14 mouse cellular contexts compared by ENCODE assay signal in the genomic region with DNA sequence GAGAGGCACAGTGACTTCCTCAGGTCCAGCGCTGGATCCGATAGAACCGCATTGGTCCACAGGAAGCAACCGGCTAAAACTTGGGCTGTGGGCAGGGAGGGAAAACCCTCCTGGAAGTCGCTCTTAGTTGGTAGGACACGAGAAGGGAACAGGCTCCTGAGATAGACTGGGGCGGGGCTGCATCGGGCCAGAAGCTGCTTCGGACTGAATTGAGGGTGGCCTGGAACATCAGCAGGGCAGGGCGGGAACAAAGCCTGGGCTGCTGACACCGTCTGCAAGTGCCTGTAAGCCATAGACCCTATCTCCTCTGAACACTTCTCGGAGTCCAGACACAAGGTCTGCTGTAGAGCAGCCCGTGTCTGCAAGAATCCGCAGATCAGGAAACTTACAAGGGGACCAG. TPM values are rescaled to one million over a fixed set of nuclear protein-coding genes. Genes with fewer than 3 reads are reported as not detected.
DNase-seq lines count a peak whose midpoint lies in the region; ATAC-seq and TF ChIP-seq lines count a peak whose summit lies in the region.
"Had no signal": no experiment of that assay in that cellular context is flagged by ENCODE, and none has a peak within 500 bp of the region (broad histone marks: within the 10 kb centered on the region; RNA-seq: fewer than 3 reads in every experiment).

No protein-coding gene starts in this region.

- peak overlapping the region; percentile 75 for H3K27ac ChIP-seq in heart, embryonic 10.5 days
- H3K27ac ChIP-seq in CH12.LX (ENCODE audit: insufficient read depth, low read depth), result no peak overlapping the region
- H3K27ac ChIP-seq in embryonic facial prominence, embryonic 10.5 days (replicated peaks), result no peak overlapping the region; the same call in 1 of the 2 replicates
- peak overlapping the region; percentile 100 for H3K27ac ChIP-seq in liver, embryonic 14.5 days
- H3K27ac ChIP-seq: stomach, postnatal 0 days had no signal

- TF ChIP-seq EP300 in CH12.LX (IDR thresholded peaks at IDR 0.05; ENCODE audit: low read length), result no peak
- TF ChIP-seq EP300 in liver, embryonic 14.5 days (IDR thresholded peaks at IDR 0.05; ENCODE audit: low read depth), result peak; percentile 18; the same call in 1 of the 2 replicates

- 25% methylated on average over 14 of the region's 14 CpGs for WGBS in heart, embryonic 10.5 days
- WGBS in embryonic facial prominence, embryonic 10.5 days, result 40% methylated on average over 14 of the region's 14 CpGs
- WGBS in liver, embryonic 14.5 days (ENCODE audit: insufficient replicate concordance), result 27% methylated on average over 14 of the region's 14 CpGs

- intact Hi-C loops in heart, postnatal 10 days (cut with DNase I), result no loop called here

- no peaks in the 10 kb centered on the region for H3K79me2 ChIP-seq in CH12.LX (replicated peaks; ENCODE audit: control insufficient read depth, extremely low read depth, insufficient read depth, poor library complexity, severe bottlenecking)

- dilution Hi-C loops in CH12.LX (cut with MboI; ENCODE audit: extremely low pct_ligation_motif_present, extremely low pct_unique_long_range_greater_than_20kb, low sequenced_read_pairs), result no loop called here

- 0 out of 2 replicates have a peak overlapping the region, but pooled peaks have one; percentile 45 for H3K4me2 ChIP-seq in CH12.LX (ENCODE audit: insufficient read depth, low read depth, poor library complexity, severe bottlenecking)
- peak overlapping the region; percentile 96 for H3K4me2 ChIP-seq in liver, embryonic 14.5 days (ENCODE audit: low read depth)

- ATAC-seq in liver, embryonic 14.5 days (ENCODE audit: insufficient read depth), result peak; percentile 29
- no peak for ATAC-seq in inflammation-experienced regulatory T-cells, adult 6 months

- no peaks in the 10 kb centered on the region for H3K9me3 ChIP-seq in heart, embryonic 10.5 days
- H3K9me3 ChIP-seq in CH12.LX (replicated peaks; ENCODE audit: low read length), result peaks cover 9% of the 10 kb centered on the region
- no peaks in the 10 kb centered on the region for H3K9me3 ChIP-seq in embryonic facial prominence, embryonic 10.5 days
- H3K9me3 ChIP-seq in liver, embryonic 14.5 days (ENCODE audit: control insufficient read depth, low read length), result no peaks in the 10 kb centered on the region; the same call in 1 of the 2 replicates

- no peak overlapping the region for H3K9ac ChIP-seq in CH12.LX (ENCODE audit: insufficient read depth, low read depth)
- H3K9ac ChIP-seq in liver, embryonic 14.5 days (replicated peaks), result peak overlapping the region; percentile 99

- in situ Hi-C loops in CH12.LX (cut with MboI; ENCODE audit: low pct_ligation_motif_present, low pct_unique_long_range_greater_than_20kb, low sequenced_read_pairs), result no loop called here

- peak; percentile 92 for DNase-seq in heart, embryonic 10.5 days (ENCODE audit: low spot score)
- no peak for DNase-seq in heart, postnatal 10 days
- DNase-seq in CH12.LX (ENCODE audit: extremely low read depth), result no peak
- no peak for DNase-seq in embryonic facial prominence, embryonic 10.5 days (ENCODE audit: low spot score)
- DNase-seq in liver, embryonic 14.5 days (ENCODE audit: low read depth in 3 of 3, low spot score in 3 of 3), result peak in 1 of 3 experiments; percentile 65
- DNase-seq in layer of hippocampus, postnatal 36 days, result no peak
- no peak for DNase-seq in T-cell, adult 2 months (ENCODE audit: low spot score)
- DNase-seq: adrenal gland, adult 2 months; cerebellum, adult 9-10 months; kidney, adult 9 months; thymus, postnatal 14 days had no signal

- peak overlapping the region; percentile 10 for H3K4me3 ChIP-seq in heart, embryonic 10.5 days
- no peak overlapping the region for H3K4me3 ChIP-seq in CH12.LX (replicated peaks in 1 of 3; ENCODE audit: low read depth in 2 of 3, low read length in 2 of 3, poor library complexity in 1 of 3)
- 0 out of 2 replicates have a peak overlapping the region, but pooled peaks have one; percentile 1 for H3K4me3 ChIP-seq in embryonic facial prominence, embryonic 10.5 days
- peak overlapping the region; percentile 46 to 50 for H3K4me3 ChIP-seq in liver, embryonic 14.5 days (ENCODE audit: insufficient read depth in 1 of 2, low read depth in 2 of 2, low read length in 2 of 2)

- H3K36me3 ChIP-seq in heart, embryonic 10.5 days, result no peaks in the 10 kb centered on the region
- H3K36me3 ChIP-seq in CH12.LX (replicated peaks in 1 of 2; ENCODE audit: control insufficient read depth in 1 of 2, insufficient read depth in 1 of 2, low read length in 1 of 2), result no peaks in the 10 kb centered on the region
- H3K36me3 ChIP-seq in embryonic facial prominence, embryonic 10.5 days (replicated peaks), result no peaks in the 10 kb centered on the region
- H3K36me3 ChIP-seq in liver, embryonic 14.5 days (replicated peaks; ENCODE audit: control insufficient read depth, insufficient read depth, low read depth), result no peaks in the 10 kb centered on the region

- TF ChIP-seq POLR2A in CH12.LX (IDR thresholded peaks at IDR 0.05; ENCODE audit: low read depth, low read length), result no peak

- peaks cover 28% of the 10 kb centered on the region for H3K27me3 ChIP-seq in heart, embryonic 10.5 days (ENCODE audit: insufficient read depth, poor library complexity, severe bottlenecking)
- H3K27me3 ChIP-seq in CH12.LX (replicated peaks), result peaks cover 54% of the 10 kb centered on the region
- peaks cover 48% of the 10 kb centered on the region for H3K27me3 ChIP-seq in embryonic facial prominence, embryonic 10.5 days (replicated peaks; ENCODE audit: low read depth, poor library complexity, severe bottlenecking)
- no peaks in the 10 kb centered on the region; the same call in 1 of the 2 replicates for H3K27me3 ChIP-seq in liver, embryonic 14.5 days (ENCODE audit: control insufficient read depth, insufficient read depth, low read length)

- H3K4me1 ChIP-seq in heart, embryonic 10.5 days, result peaks cover 40% of the 10 kb centered on the region
- peaks cover 45 to 77% of the 10 kb centered on the region in 2 experiments for H3K4me1 ChIP-seq in CH12.LX (ENCODE audit: control insufficient read depth in 1 of 2, insufficient read depth in 2 of 2)
- H3K4me1 ChIP-seq in embryonic facial prominence, embryonic 10.5 days, result peaks cover 19% of the 10 kb centered on the region
- peaks cover 76 to 85% of the 10 kb centered on the region in 2 experiments for H3K4me1 ChIP-seq in liver, embryonic 14.5 days (replicated peaks; ENCODE audit: control insufficient read depth in 2 of 2, insufficient read depth in 2 of 2, low read length in 1 of 2)

- TF ChIP-seq CTCF in CH12.LX (conservative IDR thresholded peaks at IDR 0.05 in 1 of 2, IDR thresholded peaks at IDR 0.05 in 1 of 2; ENCODE audit: low read depth in 2 of 2, low read length in 2 of 2), result no peak
- no peak for TF ChIP-seq CTCF in liver, embryonic 14.5 days (IDR thresholded peaks at IDR 0.05; ENCODE audit: low read depth)

- no peak for TF ChIP-seq RAD21 in CH12.LX (IDR thresholded peaks at IDR 0.05; ENCODE audit: low read depth, low read length)

RNA-seq across cellular contexts. Expression of a gene that starts 6.9 kb away (rescaled TPM):
- 88.9 and 128 TPM in 2 replicates for polyA plus RNA-seq in heart, embryonic 10.5 days (2016; fragmentation: Nextera tagmentation; extraction: Ambion mirVana)
- 10 to 100 TPM in 1 of 2 experiments, 1 to 10 TPM in 1; 3.5 to 13.0 TPM for total RNA-seq in heart, postnatal 10 days (2021)
- total RNA-seq in CH12.LX (2012; rRNA removed), result 0.08 TPM in 1 of 2 replicates, not detected in the other
- 0.04 TPM in 1 of 2 replicates, not detected in the other for total RNA-seq in CH12.LX (2014; rRNA removed)
- not detected in 2 replicates for polyA plus RNA-seq in CH12.LX (2012; ENCODE audit: insufficient read length, low read depth)
- polyA plus RNA-seq in embryonic facial prominence, embryonic 10.5 days (2016; fragmentation: Nextera tagmentation; extraction: Ambion mirVana), result 29.7 and 33.8 TPM in 2 replicates
- 570 and 632 TPM in 2 replicates for polyA plus RNA-seq in liver, embryonic 14.5 days (2012; rRNA removed)
- 606 and 703 TPM in 2 replicates for polyA plus RNA-seq in liver, embryonic 14.5 days (2014; fragmentation: Nextera tagmentation; extraction: Ambion mirVana)
- under 1 TPM; 0.10 to 0.15 TPM for total RNA-seq in layer of hippocampus, postnatal 36 days (2021)
- polyA plus RNA-seq in inflammation-experienced regulatory T-cells, adult 6 months (2017; shearing (Covaris generic)), result under 1 TPM in 1 of 3 experiments, not detected in 2; 0.08 TPM

RNA-seq across cellular contexts. Expression of a gene that starts 20.3 kb away (rescaled TPM):
- 0.74 and 1.8 TPM in 2 replicates for polyA plus RNA-seq in heart, embryonic 10.5 days (2016; fragmentation: Nextera tagmentation; extraction: Ambion mirVana)
- total RNA-seq in heart, postnatal 10 days (2021), result under 1 TPM; 0.29 to 0.32 TPM
- total RNA-seq in CH12.LX (2012; rRNA removed) (9.0 and 16.3 TPM in 2 replicates), CH12.LX (2014; rRNA removed) (1.3 and 1.4 TPM in 2 replicates)
- polyA plus RNA-seq in CH12.LX (2012; ENCODE audit: insufficient read length, low read depth), result 3.3 and 4.8 TPM in 2 replicates
- polyA plus RNA-seq in embryonic facial prominence, embryonic 10.5 days (2016; fragmentation: Nextera tagmentation; extraction: Ambion mirVana), result 10.0 and 11.9 TPM in 2 replicates
- 1.4 and 1.9 TPM in 2 replicates for polyA plus RNA-seq in liver, embryonic 14.5 days (2012; rRNA removed)
- polyA plus RNA-seq in liver, embryonic 14.5 days (2014; fragmentation: Nextera tagmentation; extraction: Ambion mirVana), result 1.0 and 1.2 TPM in 2 replicates
- 100 to 1,000 TPM; 455 to 507 TPM for total RNA-seq in layer of hippocampus, postnatal 36 days (2021)
- polyA plus RNA-seq in inflammation-experienced regulatory T-cells, adult 6 months (2017; shearing (Covaris generic)), result 1 to 10 TPM; 1.8 to 3.2 (median 2.0) TPM
- total RNA-seq: heart, postnatal 25 days had no signal

RNA-seq across cellular contexts. Expression of a gene that starts 34.8 kb away (rescaled TPM):
- 313 and 314 TPM in 2 replicates for polyA plus RNA-seq in heart, embryonic 10.5 days (2016; fragmentation: Nextera tagmentation; extraction: Ambion mirVana)
- total RNA-seq in heart, postnatal 10 days (2021), result 100 to 1,000 TPM; 155 to 156 TPM
- total RNA-seq in CH12.LX (2012; rRNA removed), result 169 and 199 TPM in 2 replicates
- 108 and 112 TPM in 2 replicates for total RNA-seq in CH12.LX (2014; rRNA removed)
- polyA plus RNA-seq in CH12.LX (2012; ENCODE audit: insufficient read length, low read depth), result 198 and 226 TPM in 2 replicates
- polyA plus RNA-seq in embryonic facial prominence, embryonic 10.5 days (2016; fragmentation: Nextera tagmentation; extraction: Ambion mirVana), result 229 and 241 TPM in 2 replicates
- polyA plus RNA-seq in liver, embryonic 14.5 days (2012; rRNA removed), result 167 and 187 TPM in 2 replicates
- 339 and 363 TPM in 2 replicates for polyA plus RNA-seq in liver, embryonic 14.5 days (2014; fragmentation: Nextera tagmentation; extraction: Ambion mirVana)
- 10 to 100 TPM; 61.9 to 64.0 TPM for total RNA-seq in layer of hippocampus, postnatal 36 days (2021)
- polyA plus RNA-seq in inflammation-experienced regulatory T-cells, adult 6 months (2017; shearing (Covaris generic)), result 10 to 100 TPM; 40.1 to 61.9 (median 53.3) TPM

RNA-seq across cellular contexts. Expression of a gene that starts 53.4 kb away (rescaled TPM):
- polyA plus RNA-seq in heart, embryonic 10.5 days (2016; fragmentation: Nextera tagmentation; extraction: Ambion mirVana), result 60.4 and 75.4 TPM in 2 replicates
- 10 to 100 TPM; 78.3 to 80.9 TPM for total RNA-seq in heart, postnatal 10 days (2021)
- 126 and 142 TPM in 2 replicates for total RNA-seq in CH12.LX (2012; rRNA removed)
- total RNA-seq in CH12.LX (2014; rRNA removed), result 89.9 and 99.8 TPM in 2 replicates
- polyA plus RNA-seq in CH12.LX (2012; ENCODE audit: insufficient read length, low read depth), result 124 and 149 TPM in 2 replicates
- 94.2 and 96.3 TPM in 2 replicates for polyA plus RNA-seq in embryonic facial prominence, embryonic 10.5 days (2016; fragmentation: Nextera tagmentation; extraction: Ambion mirVana)
- polyA plus RNA-seq in liver, embryonic 14.5 days (2012; rRNA removed), result 19.9 and 34.7 TPM in 2 replicates
- polyA plus RNA-seq in liver, embryonic 14.5 days (2014; fragmentation: Nextera tagmentation; extraction: Ambion mirVana), result 42.5 and 48.8 TPM in 2 replicates
- 100 to 1,000 TPM; 127 to 128 TPM for total RNA-seq in layer of hippocampus, postnatal 36 days (2021)
- polyA plus RNA-seq in inflammation-experienced regulatory T-cells, adult 6 months (2017; shearing (Covaris generic)), result 10 to 100 TPM; 42.5 to 45.0 (median 44.6) TPM

RNA-seq across cellular contexts. Expression of a gene that starts 57.2 kb away (rescaled TPM):
- 109 and 151 TPM in 2 replicates for polyA plus RNA-seq in heart, embryonic 10.5 days (2016; fragmentation: Nextera tagmentation; extraction: Ambion mirVana)
- total RNA-seq in heart, postnatal 10 days (2021), result 100 to 1,000 TPM; 189 to 192 TPM
- 106 and 165 TPM in 2 replicates for total RNA-seq in CH12.LX (2012; rRNA removed)
- total RNA-seq in CH12.LX (2014; rRNA removed), result 63.7 and 80.6 TPM in 2 replicates
- 420 and 453 TPM in 2 replicates for polyA plus RNA-seq in CH12.LX (2012; ENCODE audit: insufficient read length, low read depth)
- polyA plus RNA-seq in embryonic facial prominence, embryonic 10.5 days (2016; fragmentation: Nextera tagmentation; extraction: Ambion mirVana), result 79.4 and 87.3 TPM in 2 replicates
- 25.4 and 28.9 TPM in 2 replicates for polyA plus RNA-seq in liver, embryonic 14.5 days (2012; rRNA removed)
- 34.1 and 41.4 TPM in 2 replicates for polyA plus RNA-seq in liver, embryonic 14.5 days (2014; fragmentation: Nextera tagmentation; extraction: Ambion mirVana)
- total RNA-seq in layer of hippocampus, postnatal 36 days (2021), result 10 to 100 TPM; 60.3 to 68.3 TPM
- polyA plus RNA-seq in inflammation-experienced regulatory T-cells, adult 6 months (2017; shearing (Covaris generic)), result 10 to 100 TPM; 21.8 to 32.1 (median 26.1) TPM

Comparison
In these comparisons a context has a peak if more than half of its experiments do, and no peak if none do; other contexts are left out.
1. H3K27ac ChIP-seq: peak in heart, embryonic 10.5 days (single experiment) and liver, embryonic 14.5 days (single experiment); none in CH12.LX (single experiment) and embryonic facial prominence, embryonic 10.5 days (single experiment).
2. H3K4me3 ChIP-seq: peak in heart, embryonic 10.5 days (single experiment), embryonic facial prominence, embryonic 10.5 days (single experiment) and liver, embryonic 14.5 days (2 of 2); none in CH12.LX (0 of 3).
3. RNA of a gene that starts 6.9 kb away (polyA plus RNA-seq): 570 to 703 TPM in liver, embryonic 14.5 days, 88.9 to 128 TPM in heart, embryonic 10.5 days and 29.7 to 33.8 TPM in embryonic facial prominence, embryonic 10.5 days; not detected in CH12.LX and 0.08 TPM in inflammation-experienced regulatory T-cells, adult 6 months; every median in the first group is over 10 times any median in the second.